Mouse (Mus musculus) CH12.LX (cell line): ENCODE results near the gene Tomm20. TPM values are rescaled to one million over a fixed set of nuclear protein-coding genes. Genes with fewer than 3 reads are reported as not detected.
A peak's percentile ranks its signal among the peaks of the same experiment; 100 is the strongest.

ENCODE experiments used
- DNase-seq: peaks from one replicate; pipeline ENCODE4 v3.0.0-alpha.2; 2013; ENCODE audit errors: extremely low read depth
- H3K27ac ChIP-seq: 2 replicates; pipeline ENCODE4 v1.5.1; 2012; ENCODE audit warnings: low read depth, mild to moderate bottlenecking, control low read depth, moderate library complexity; ENCODE audit not compliant: insufficient read depth
- H3K27me3 ChIP-seq: replicated peaks from 2 replicates; pipeline ENCODE3; 2012; ENCODE audit warnings: inconsistent platforms
- H3K36me3 ChIP-seq, 2 experiments: replicated peaks in 1 of 2; 2 replicates each; pipeline versions ENCODE3 to v1.6.1; 2012; ENCODE audit warnings: inconsistent platforms in 1 of 2, low read length in 1 of 2, mild to moderate bottlenecking in 1 of 2, mixed read lengths in 1 of 2, moderate library complexity in 1 of 2; ENCODE audit not compliant: control insufficient read depth in 1 of 2, insufficient read depth in 1 of 2
- H3K4me1 ChIP-seq, 2 experiments: 2 replicates each; pipeline ENCODE4 v1.6.1; 2012; ENCODE audit warnings: inconsistent platforms in 1 of 2, moderate library complexity in 1 of 2; ENCODE audit not compliant: insufficient read depth in 2 of 2, control insufficient read depth in 1 of 2
- H3K4me2 ChIP-seq: 2 replicates; pipeline ENCODE4 v1.6.1; 2012; ENCODE audit warnings: low read depth, mild to moderate bottlenecking, control low read depth; ENCODE audit not compliant: poor library complexity, insufficient read depth, severe bottlenecking
- H3K4me3 ChIP-seq, 3 experiments: fragments of 150-350 bp in 1 of 3; sonication (generic) in 1 of 3; replicated peaks in 1 of 3; 2 replicates each; pipeline versions ENCODE3 to v1.5.1; 2011 to 2012; ENCODE audit warnings: low read depth in 2 of 3, low read length in 2 of 3, mild to moderate bottlenecking in 2 of 3, moderate library complexity in 2 of 3, control low read depth in 1 of 3, improper control_type of control experiment in 1 of 3, inconsistent platforms in 1 of 3, mixed read lengths in 1 of 3; ENCODE audit not compliant: poor library complexity in 1 of 3
- H3K79me2 ChIP-seq: replicated peaks from 2 replicates; pipeline ENCODE4 v1.6.1; 2012; ENCODE audit warnings: mild to moderate bottlenecking, moderate library complexity; ENCODE audit not compliant: control insufficient read depth, poor library complexity, insufficient read depth, severe bottlenecking; ENCODE audit errors: extremely low read depth
- H3K9ac ChIP-seq: 2 replicates; pipeline ENCODE4 v1.6.1; 2012; ENCODE audit warnings: low read depth, mild to moderate bottlenecking, control low read depth, moderate library complexity; ENCODE audit not compliant: insufficient read depth
- H3K9me3 ChIP-seq: replicated peaks from 2 replicates; pipeline ENCODE3; 2012; ENCODE audit warnings: low read length, inconsistent platforms, mixed read lengths
- CHD1 ChIP-seq: IDR thresholded peaks from 2 replicates; pipeline ENCODE4 v1.6.1; 2012; ENCODE audit warnings: low read depth, low read length, improper control_type of control experiment, inconsistent platforms
- CHD2 ChIP-seq: IDR thresholded peaks from 2 replicates; pipeline ENCODE4 v1.6.1; 2011; ENCODE audit warnings: low read length, improper control_type of control experiment
- ELF1 ChIP-seq: IDR thresholded peaks from 2 replicates; pipeline ENCODE4 v1.6.1; 2014; ENCODE audit warnings: low read depth, mild to moderate bottlenecking, inconsistent platforms, low read length, improper control_type of control experiment
- EP300 ChIP-seq: IDR thresholded peaks from 2 replicates; pipeline ENCODE4 v1.6.1; 2011; ENCODE audit warnings: low read length, improper control_type of control experiment
- ETS1 ChIP-seq: conservative IDR thresholded peaks from 2 replicates; pipeline ENCODE4 v1.6.1; 2012; ENCODE audit warnings: low read depth, mild to moderate bottlenecking, inconsistent platforms, low read length, improper control_type of control experiment, moderate library complexity
- GABPA ChIP-seq: IDR thresholded peaks from 2 replicates; pipeline ENCODE4 v1.6.1; 2012; ENCODE audit warnings: low read depth, low read length, improper control_type of control experiment, inconsistent platforms; ENCODE audit not compliant: insufficient replicate concordance
- IRF4 ChIP-seq: IDR thresholded peaks from 2 replicates; pipeline ENCODE4 v1.6.1; 2014; ENCODE audit warnings: low read depth, mild to moderate bottlenecking, inconsistent platforms, low read length, improper control_type of control experiment
- JUND ChIP-seq: conservative IDR thresholded peaks from 2 replicates; pipeline ENCODE4 v1.6.1; 2011; ENCODE audit warnings: low read depth, low read length, improper control_type of control experiment
- MAX ChIP-seq: IDR thresholded peaks from 2 replicates; pipeline ENCODE4 v1.6.1; 2011; ENCODE audit warnings: low read length, improper control_type of control experiment
- MEF2A ChIP-seq: IDR thresholded peaks from 2 replicates; pipeline ENCODE4 v1.6.1; 2014; ENCODE audit warnings: low read depth, mild to moderate bottlenecking, inconsistent platforms, low read length, improper control_type of control experiment, borderline replicate concordance
- MYC ChIP-seq: IDR thresholded peaks from 2 replicates; pipeline ENCODE4 v1.6.1; 2011; ENCODE audit warnings: low read depth, mild to moderate bottlenecking, improper control_type of control experiment, low read length
- POLR2AphosphoS2 ChIP-seq: IDR thresholded peaks from 2 replicates; pipeline ENCODE4 v1.6.1; 2011; ENCODE audit warnings: low read depth, low read length, improper control_type of control experiment
- ZKSCAN1 ChIP-seq: IDR thresholded peaks from 2 replicates; pipeline ENCODE4 v1.6.1; 2012; ENCODE audit warnings: low read depth, inconsistent platforms, low read length, improper control_type of control experiment, borderline replicate concordance
- ZNF384 ChIP-seq: IDR thresholded peaks from 2 replicates; pipeline ENCODE4 v1.6.1; 2012; ENCODE audit warnings: low read depth, low read length, improper control_type of control experiment, inconsistent platforms
- dilution Hi-C: fragments of 300-500 bp; cut with MboI; formaldehyde crosslinking; loops from 2 replicates; pipeline ENCODE4 v1.14.3; 2020; ENCODE audit warnings: low sequenced_read_pairs; ENCODE audit not compliant: extremely low pct_unique_long_range_greater_than_20kb, extremely low pct_ligation_motif_present
- in situ Hi-C: fragments of 300-500 bp; cut with MboI; formaldehyde crosslinking; loops from 3 replicates; pipeline ENCODE4 v1.14.3; 2019; ENCODE audit warnings: low sequenced_read_pairs, low pct_ligation_motif_present, low pct_unique_long_range_greater_than_20kb, mixed read lengths
- polyA plus RNA-seq: library from polyadenylated mRNA; unstranded; fragments of >175 nt; gene quantifications from 2 replicates; pipeline ENCODE4 v1.2.1, GENCODE M21; 2012; ENCODE audit warnings: low read depth; ENCODE audit not compliant: insufficient read length
- total RNA-seq, 2 experiments: library from RNA; depleted of rRNA; stranded (reverse); fragments of 300-350 nt in 1 of 2; fragments of >200 nt in 1 of 2; gene quantifications; 2 replicates each; pipeline ENCODE4 v1.2.3; 2012 to 2014

The Tomm20 gene
- total and polyA plus RNA-seq, 3 experiments = 130 to 513 (median 394) TPM

GRCm38 (mm10) chr8:126901612-126902011 is 44.0 kb downstream of the Tomm20 start:
- Histone ChIP-seq H3K9ac (no peak overlapping the region), H3K36me3 (no peaks in the 10 kb centered on the region), H3K4me1 (peaks cover 12 to 46% of the 10 kb centered on the region in 2 experiments), H3K9me3 (peaks cover 3% of the 10 kb centered on the region), H3K4me2 (no peak overlapping the region), H3K4me3 (no peak overlapping the region), H3K27me3 (no peaks in the 10 kb centered on the region), H3K79me2 (no peaks in the 10 kb centered on the region), H3K27ac (no peak overlapping the region)
- TF ChIP-seq CHD2 (no peak), CHD1 (no peak), GABPA (no peak), ZKSCAN1 (no peak), MEF2A (no peak), ETS1 (no peak), MYC (no peak)
- dilution Hi-C loops (loop anchor here (25.0 kb wide), 1 partner anchor 414 kb away; the partner anchor contains the start of gene Tarbp1), in situ Hi-C loops (no loop called here)
- no peak for DNase-seq

- no peak overlapping the region for H3K27ac ChIP-seq
- H3K9me3 ChIP-seq = peaks cover 6% of the 10 kb centered on the region
- in situ Hi-C loops = no loop called here
- H3K9ac ChIP-seq = no peak overlapping the region
- TF ChIP-seq ZNF384 = no peak
- no peaks in the 10 kb centered on the region for H3K27me3 ChIP-seq
- H3K4me3 ChIP-seq = no peak overlapping the region
- no peak overlapping the region for H3K4me2 ChIP-seq
- no peaks in the 10 kb centered on the region for H3K36me3 ChIP-seq
- H3K79me2 ChIP-seq = no peaks in the 10 kb centered on the region
- no peak for DNase-seq
- peaks cover 15 to 51% of the 10 kb centered on the region in 2 experiments for H3K4me1 ChIP-seq
- dilution Hi-C loops = loop anchor here (25.0 kb wide), 1 partner anchor 414 kb away; the partner anchor contains the start of gene Tarbp1
These were observed 44.6 kb downstream of the Tomm20 start for GRCm38 (mm10) chr8:126901049-126901448.

DNA sequence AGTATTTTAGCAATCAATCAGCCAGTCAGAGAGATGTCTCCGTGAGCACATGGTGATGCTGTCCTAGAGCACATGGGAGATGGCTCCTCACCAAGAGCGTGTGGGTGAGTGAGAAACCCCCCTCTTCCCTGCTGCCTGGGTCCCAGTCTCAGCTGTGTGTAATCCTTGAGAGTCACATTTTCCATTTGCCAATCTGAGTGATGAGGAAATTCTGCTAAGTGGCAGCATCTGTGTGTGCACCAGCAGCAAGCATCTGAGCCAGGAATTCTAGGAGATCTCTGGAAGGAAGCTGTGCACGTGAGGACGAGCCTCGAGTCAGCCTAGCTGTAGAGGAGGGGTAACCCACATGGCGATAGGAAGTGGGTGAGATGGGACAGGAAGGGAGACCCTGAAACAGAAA is 50.5 kb downstream of the Tomm20 start:
- no peak for DNase-seq
- H3K9me3 ChIP-seq = peaks cover 5% of the 10 kb centered on the region
- H3K36me3 ChIP-seq = no peaks in the 10 kb centered on the region
- H3K27ac ChIP-seq = no peak overlapping the region
- no peak overlapping the region for H3K9ac ChIP-seq
- no peak for TF ChIP-seq IRF4
- peak; percentile 81 for TF ChIP-seq ETS1
- TF ChIP-seq MAX = peak; percentile 85
- 0 out of 2 replicates have a peak, but pooled peaks have one; percentile 41 for TF ChIP-seq EP300
- TF ChIP-seq ELF1 = no peak
- no peak for TF ChIP-seq POLR2AphosphoS2
- TF ChIP-seq MYC = peak; percentile 87
- 0 out of 2 replicates have a peak, but pooled peaks have one; percentile 25 for TF ChIP-seq JUND
- no peak overlapping the region for H3K4me2 ChIP-seq
- in situ Hi-C loops (loop anchor here (5.0 kb wide), 1 partner anchor 33 kb away; no protein-coding TSS in a partner anchor), dilution Hi-C loops (no loop called here)
- H3K79me2 ChIP-seq = no peaks in the 10 kb centered on the region
- H3K27me3 ChIP-seq = no peaks in the 10 kb centered on the region
- H3K4me3 ChIP-seq = no peak overlapping the region
- peaks cover 21 to 39% of the 10 kb centered on the region in 2 experiments for H3K4me1 ChIP-seq
